Mouse (Mus musculus) frontal cortex, adult (tissue): ENCODE data around the gene Samd4.
"Not testable (repeated sequence)": the region's sequence is repeated elsewhere in the genome, so short reads cannot be mapped to it uniquely, and the experiment has no call there.

Source experiments
- ATAC-seq: cut with Nextera tagmentation; 2 replicates; pipeline ENCODE4 v1.9.2; 2017; ENCODE audit warnings: mild to moderate bottlenecking, moderate library complexity, mixed read lengths; ENCODE audit not compliant: low TSS enrichment

The Samd4 gene

GRCm38 (mm10) chr14:47107461-47107860 is 224.8 kb downstream of the Samd4 start:
- no peak for ATAC-seq

DNA sequence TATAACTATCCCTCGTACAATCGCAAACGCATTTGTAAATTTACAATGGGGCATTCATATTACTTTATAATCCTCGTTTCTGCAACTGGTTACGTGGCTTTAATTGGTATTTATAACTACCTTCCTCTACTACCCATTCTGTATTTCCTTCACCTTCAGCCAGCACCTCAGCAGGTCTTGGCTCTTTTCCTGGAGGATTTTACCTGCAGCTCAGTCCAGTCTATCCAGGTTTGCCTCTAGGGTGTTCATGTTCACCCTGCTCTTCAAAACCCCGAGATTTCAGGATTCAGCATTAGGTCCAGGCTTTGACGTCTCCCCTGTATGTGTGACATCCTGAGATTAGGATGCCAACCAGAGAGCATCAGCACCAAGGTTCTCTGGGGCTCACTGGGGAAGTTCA is 227.7 kb downstream of the Samd4 start:
- ATAC-seq, result not testable (repeated sequence)

DNA sequence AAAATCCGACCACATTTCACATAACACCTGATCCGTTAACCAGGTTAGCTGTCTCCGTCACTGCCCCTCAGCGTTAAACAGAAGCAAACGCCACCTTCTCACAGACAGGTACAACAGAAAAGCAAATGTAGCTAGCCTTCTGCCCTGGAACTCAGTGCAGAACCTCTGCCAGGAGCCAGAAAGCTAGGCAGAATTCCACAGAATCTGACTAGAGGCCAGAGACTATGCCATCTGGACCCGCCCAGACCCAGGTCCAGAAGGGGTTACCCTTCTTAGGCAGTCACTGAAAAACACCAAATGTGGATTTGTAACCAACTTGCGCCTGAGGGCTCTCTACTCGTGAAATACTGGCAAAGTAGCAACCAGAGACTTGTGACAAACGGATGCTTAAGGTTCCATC is 228.7 kb downstream of the Samd4 start:
- ATAC-seq, result no peak

- no peak for ATAC-seq
These were observed 232.5 kb downstream of the Samd4 start for GRCm38 (mm10) chr14:47115154-47115553.

DNA sequence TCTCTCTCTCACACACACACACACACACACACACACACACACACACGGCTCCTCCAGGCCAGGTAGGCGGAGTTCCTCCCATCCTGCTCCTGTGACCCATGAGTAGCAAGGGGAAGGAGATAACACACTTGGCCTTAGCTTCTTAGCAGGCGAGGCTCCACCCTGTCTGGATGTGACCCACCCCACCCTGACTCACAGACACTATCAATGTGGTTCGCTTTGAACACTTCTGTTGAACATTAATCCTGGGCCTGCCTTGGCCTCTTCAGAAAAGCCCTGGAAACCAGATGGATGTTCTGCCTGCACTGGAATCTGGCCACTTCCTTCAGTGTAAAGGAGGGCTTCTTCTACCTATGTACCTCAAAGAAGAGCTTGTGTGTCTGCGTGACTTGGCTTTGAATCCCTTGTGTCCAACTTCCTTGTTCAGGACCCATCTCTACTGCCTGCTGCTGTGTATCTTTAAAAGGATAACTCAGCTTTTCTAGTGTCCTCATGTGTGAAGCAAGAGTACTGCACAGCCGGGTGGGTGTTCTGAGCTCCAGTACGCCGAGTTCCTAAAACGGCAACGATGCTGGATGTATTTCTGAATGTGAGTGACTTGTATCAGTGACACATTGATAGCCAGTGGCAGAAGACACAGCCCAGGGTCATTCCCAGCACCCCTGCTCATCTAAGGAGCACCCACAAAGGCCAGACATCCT is 233.6 kb downstream of the Samd4 start:
- ATAC-seq, result no peak

GRCm38 (mm10) chr14:47117522-47117921 is 234.9 kb downstream of the Samd4 start:
- no peak for ATAC-seq

- no peak for ATAC-seq
These were observed 245.3 kb downstream of the Samd4 start for GRCm38 (mm10) chr14:47127987-47128386.

DNA sequence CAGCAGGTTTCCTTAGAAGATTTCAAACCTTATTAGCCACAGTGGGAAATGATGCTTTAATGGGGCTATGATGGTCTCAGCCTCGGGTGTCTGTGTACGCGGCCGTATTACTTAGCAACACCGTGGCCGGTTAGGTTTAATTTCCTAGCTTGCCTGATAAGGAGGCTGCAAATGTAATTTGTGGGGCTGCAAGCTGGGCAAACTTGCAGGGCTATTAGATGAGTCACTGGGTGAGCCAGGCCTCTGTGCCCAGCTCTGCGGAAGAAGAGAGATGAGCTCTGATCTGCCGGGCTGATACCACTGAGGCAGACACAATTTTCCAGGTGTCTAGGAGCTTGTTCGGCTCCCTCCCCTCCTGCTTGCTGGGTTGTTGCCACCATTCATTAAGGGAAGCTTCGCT is 251.3 kb downstream of the Samd4 start:
- ATAC-seq, result no peak

- ATAC-seq, result no peak
These were observed 254.0 kb downstream of the Samd4 start for GRCm38 (mm10) chr14:47136637-47137036.

DNA sequence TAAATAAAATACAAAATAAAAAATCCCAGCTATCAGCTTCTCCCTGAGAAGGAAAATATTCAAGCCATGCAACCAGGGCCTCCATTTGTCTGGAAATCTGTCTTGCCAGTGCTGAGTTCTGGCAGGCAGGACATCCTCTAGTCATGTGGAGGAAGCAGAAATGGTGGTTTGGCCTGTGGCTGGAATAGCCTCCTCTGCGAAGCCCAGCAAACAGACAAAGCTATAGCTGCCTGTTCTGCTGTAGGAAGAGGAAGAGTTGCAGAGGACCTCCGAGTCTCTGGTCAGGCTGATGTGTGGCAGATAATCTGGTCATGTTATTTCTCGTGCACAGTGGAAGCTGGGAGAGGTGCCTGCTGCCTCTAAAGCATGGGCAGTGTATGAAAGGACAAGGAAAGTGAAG is 256.2 kb downstream of the Samd4 start:
- no peak for ATAC-seq

GRCm38 (mm10) chr14:47144326-47144725 is 261.7 kb downstream of the Samd4 start:
- no peak for ATAC-seq

DNA sequence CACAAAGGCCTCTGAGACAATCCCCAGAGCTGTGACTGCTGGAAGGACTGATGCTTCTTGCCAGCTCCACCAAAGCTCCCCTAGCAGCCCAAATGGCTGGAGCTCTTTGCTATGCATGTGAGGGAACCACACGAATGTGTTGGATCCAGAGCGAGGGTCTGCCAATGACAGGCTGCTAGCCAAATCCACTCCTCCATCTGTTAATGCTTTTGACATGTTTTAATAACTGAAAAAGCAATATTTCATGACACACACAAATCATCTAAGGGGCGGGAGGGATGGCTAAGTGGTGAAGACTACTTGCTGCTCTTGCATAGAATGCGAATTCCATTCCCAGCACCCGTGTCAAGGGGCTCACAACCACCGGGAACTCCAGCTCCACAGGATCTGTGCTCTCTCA is 268.7 kb downstream of the Samd4 start:
- no peak for ATAC-seq

- no peak for ATAC-seq
These were observed 271.6 kb downstream of the Samd4 start for GRCm38 (mm10) chr14:47154303-47154702.
